Mouse (Mus musculus) spleen, postnatal 4 days (tissue): ENCODE measurements around the gene Slc16a11.
A peak's percentile ranks its signal among the peaks of the same experiment; 100 is the strongest.

Source experiments
- DNase-seq, 2 experiments: peaks; one replicate each; pipeline ENCODE4 v3.0.0; 2022; ENCODE audit warnings: low spot score in 2 of 2

Slc16a11 gene

DNA sequence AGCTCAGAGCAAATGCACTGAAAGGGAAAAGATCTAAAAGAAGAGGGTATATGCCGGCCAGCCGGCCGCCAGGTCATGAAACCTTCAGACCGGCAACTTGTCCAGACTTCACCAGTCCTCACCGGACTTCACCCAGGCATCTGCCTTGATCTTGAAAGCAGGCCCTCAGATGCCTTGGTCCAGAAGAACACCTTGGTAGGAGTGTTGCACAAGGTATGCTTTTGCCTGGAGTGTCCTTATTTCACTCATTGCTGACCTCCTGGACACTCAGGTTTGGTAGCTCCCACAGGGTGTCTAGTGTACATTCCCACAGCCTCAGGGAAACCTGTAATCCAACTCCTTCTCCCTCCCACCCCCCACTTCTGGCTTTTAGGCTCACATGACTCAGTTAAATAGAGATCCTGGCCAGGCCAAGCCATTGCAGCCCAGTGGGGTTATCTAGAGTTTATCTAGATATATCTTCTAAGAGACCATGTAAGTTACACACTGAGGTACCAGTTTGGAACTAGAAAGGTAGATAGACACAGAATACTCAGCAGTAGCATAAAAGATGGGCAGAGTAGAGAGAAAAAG lies 12.4 kb upstream of the Slc16a11 start:
- DNase-seq: no peak

GRCm38 (mm10) chr11:70201691-70202090 lies 10.9 kb upstream of the Slc16a11 start:
- DNase-seq: peak; percentile 77 to 92

- no peak for DNase-seq
Measured at GRCm38 (mm10) chr11:70206801-70207200, 5.8 kb upstream of the Slc16a11 start.

GRCm38 (mm10) chr11:70207283-70207682 lies 5.3 kb upstream of the Slc16a11 start:
- no peak for DNase-seq

GRCm38 (mm10) chr11:70208778-70209388 lies 3.7 kb upstream of the Slc16a11 start:
- no peak for DNase-seq

DNA sequence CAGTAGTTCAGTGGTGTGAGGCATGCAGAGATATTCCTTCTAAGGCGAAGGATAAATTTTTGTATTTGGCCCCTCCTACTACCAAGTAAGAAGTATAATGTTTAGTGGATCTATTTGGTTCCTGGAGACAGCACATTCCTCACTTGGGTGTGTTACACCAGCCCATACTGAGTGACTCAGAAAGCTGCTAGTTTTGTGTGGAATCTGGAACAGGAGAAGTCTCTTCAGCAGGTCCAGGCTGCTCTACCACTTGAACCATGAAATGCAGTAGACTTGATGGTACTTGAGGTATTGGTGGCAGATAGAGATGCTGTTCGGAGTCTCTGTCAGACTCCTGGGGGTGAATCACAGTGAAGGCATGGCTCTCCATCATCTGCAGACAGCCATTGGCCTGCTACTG lies 1.9 kb upstream of the Slc16a11 start:
- no peak for DNase-seq

GRCm38 (mm10) chr11:70211972-70212371 lies 580 bp upstream of the Slc16a11 start:
- no peak for DNase-seq

DNA sequence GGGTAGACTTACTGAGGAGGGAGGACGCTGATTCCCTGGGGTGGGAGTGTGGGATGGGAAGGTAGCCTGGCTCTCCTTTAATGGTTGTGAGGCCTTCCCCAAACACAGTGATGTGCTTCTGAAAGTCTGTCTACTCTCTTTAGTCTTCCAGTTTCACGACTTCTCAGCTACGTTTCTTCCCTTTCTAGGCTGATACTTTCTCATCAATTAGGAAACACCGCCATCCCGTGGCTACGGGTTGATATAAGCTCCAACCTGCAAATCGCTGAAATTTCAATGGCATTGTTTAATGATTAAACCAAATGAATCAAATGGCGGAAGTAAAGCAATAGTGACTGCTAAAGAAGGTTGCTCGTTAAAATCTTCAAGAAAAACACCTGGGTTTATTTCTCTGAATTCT lies 344 bp downstream of the Slc16a11 start:
- no peak for DNase-seq

GRCm38 (mm10) chr11:70213736-70214135 lies 1.2 kb downstream of the Slc16a11 start:
- DNase-seq: no peak

- DNase-seq: no peak
Measured at GRCm38 (mm10) chr11:70214191-70214855, 1.8 kb downstream of the Slc16a11 start.

GRCm38 (mm10) chr11:70214856-70215209 lies 2.3 kb downstream of the Slc16a11 start:
- no peak for DNase-seq

DNA sequence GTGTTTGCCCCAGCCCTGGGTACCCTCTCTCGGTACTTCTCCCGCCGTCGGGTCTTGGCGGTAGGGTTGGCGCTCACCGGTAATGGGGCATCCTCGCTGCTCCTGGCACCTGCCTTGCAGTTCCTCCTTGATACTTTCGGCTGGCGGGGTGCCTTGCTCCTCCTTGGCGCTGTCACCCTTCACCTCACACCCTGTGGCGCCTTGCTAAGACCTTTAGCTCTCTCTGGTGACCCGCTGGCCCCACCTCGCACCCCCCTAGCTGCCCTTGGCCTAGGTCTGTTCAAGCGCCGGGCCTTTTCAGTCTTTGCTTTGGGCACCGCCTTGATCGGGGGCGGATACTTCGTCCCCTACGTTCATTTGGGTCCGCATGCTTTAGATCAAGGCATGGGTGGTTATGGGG lies 2.7 kb downstream of the Slc16a11 start:
- DNase-seq: no peak

DNA sequence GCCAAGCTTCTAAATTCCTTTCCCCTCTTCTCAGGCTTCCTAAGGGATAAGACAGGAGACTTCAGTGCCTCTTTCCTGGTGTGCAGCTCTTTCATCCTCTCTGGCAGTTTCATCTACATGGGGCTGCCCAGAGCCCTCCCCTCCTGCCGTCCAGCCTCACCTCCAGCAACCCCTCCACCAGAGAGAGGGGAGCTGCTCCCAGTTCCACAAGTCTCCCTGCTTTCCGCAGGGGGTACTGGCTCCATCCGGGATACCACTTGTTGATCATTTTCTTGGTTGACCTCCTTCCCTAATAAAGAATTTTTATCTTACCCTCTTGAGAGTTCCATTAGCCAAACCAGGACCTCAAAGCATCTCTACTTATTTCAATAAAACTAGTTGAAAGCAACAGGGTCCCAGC lies 3.6 kb downstream of the Slc16a11 start:
- DNase-seq: no peak

GRCm38 (mm10) chr11:70218039-70218438 lies 5.5 kb downstream of the Slc16a11 start:
- no peak for DNase-seq

- DNase-seq: peak in 1 of 2 experiments; percentile 15
Measured at GRCm38 (mm10) chr11:70218741-70219470, 6.4 kb downstream of the Slc16a11 start.

DNA sequence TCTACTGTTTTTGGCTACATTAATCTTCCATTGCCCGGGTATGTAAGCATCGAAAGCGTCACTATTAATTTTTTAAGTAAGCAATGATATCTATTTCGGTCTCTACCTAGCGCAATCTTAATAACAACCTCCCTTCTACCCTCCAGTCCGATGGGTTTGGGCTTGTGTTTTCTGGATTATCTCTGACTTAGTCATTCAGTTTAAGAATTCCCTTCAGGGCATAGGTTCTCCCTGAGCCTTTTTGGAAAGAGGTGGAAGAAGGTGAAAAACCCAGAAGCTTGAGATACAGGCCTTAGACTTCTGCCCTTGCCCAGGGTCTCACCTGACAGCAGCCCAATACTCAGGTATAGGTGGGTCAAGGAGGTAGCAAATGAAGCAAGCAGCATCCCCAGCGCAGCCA lies 7.3 kb downstream of the Slc16a11 start:
- DNase-seq: no peak

- DNase-seq: no peak
Measured at GRCm38 (mm10) chr11:70220323-70220722, 7.8 kb downstream of the Slc16a11 start.

DNA sequence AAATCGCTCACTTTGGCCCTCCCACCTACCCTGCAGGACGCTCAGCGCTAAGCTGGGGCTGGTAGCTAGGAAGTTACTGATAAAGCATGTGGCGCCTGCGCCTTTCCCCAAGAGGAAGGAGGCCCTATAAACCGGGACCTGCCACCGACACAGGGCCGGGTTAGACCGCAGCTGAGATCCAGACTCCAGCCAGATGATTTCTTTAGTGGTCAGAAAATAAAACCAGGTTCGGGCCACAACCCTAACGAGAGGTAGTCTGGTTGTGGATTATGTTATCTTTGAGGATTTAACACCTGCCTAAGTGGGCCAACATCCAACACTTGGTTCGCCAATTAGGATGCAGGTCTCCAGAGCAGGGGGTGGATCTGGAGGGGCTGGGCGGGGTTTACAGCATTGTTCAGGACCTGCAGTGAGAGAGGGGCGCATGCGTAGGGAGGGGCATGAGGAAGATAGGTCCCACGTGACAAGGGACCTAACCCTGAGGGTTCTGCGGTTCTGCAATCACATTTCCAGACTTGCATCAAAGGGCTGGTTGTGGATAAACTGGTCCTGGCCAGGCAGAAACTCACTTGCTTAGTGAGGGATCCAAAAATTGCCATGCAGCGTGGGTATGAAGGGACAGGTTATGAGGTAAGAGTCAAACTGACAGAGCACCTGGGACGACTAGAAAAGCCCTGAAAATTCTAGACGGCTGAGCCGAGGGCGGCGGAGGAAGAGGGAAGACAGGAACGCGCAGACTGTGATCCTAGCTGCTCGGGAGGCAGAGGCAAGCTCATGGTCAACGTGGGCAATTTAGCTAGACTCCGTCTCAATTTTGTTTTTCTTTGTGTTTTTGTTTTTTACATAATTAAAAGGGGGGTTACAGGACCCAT lies 8.4 kb downstream of the Slc16a11 start, which contains the start of gene Slc16a13:
Gene Slc16a13, minus strand, starts transcription at position 334 of the 872 bp plus-strand sequence.
- DNase-seq: peak; percentile 90 to 92

- peak; percentile 32 to 71 for DNase-seq
Measured at GRCm38 (mm10) chr11:70221603-70222500, 9.3 kb downstream of the Slc16a11 start.

DNA sequence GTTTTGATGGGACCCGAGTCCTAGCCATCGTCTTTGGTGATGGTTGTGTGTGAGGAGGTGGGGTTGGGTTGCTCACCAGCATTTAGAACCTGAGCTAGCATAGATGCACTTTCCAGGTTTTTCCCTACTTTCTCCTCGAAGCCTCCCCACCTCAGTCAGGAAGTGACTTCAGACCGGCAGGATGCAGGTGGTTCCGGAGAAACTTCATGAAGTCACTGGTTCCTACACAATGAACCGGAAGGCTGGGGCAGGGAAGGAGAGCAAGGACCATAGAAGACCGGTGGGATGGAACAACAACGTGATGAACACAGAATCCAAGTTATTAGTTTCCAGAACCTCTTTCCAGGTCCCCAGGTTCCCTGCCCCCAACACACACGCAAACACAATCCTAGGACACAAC lies 11.2 kb downstream of the Slc16a11 start:
- DNase-seq: no peak
